Mouse (Mus musculus): ENCODE data around the gene Rph3al. TPM values are rescaled to one million over a fixed set of nuclear protein-coding genes. Genes with fewer than 3 reads are reported as not detected.

Gene Rph3al
- polyA plus RNA-seq, 1 experiment: 12.6 TPM

DNA sequence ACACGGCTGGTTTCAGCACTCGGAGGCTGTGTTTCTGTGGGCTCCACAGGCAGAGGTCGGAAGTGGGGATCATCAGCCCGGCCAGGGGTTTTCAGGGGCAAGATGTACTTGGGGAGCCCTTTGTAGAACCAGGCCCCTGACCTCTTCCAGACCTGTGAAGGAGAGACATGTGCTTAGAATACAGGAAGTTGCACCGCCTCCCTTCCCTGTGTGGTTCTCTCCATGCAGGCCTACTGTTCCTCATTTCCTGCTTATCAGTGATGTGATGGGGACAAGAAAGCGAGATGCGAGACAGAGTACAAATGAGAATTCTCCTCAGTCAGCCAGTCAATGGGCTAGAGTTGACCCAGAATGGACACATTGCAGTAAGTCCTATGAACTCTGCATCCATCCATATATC is 83.9 kb downstream of the Rph3al start:
- Histone ChIP-seq H3K27ac (ENCODE audit: insufficient read depth, low read depth, low read length) (no peak overlapping the region), H3K4me1 (ENCODE audit: control insufficient read depth, insufficient read depth, low read length) (no peaks in the 10 kb centered on the region), H3K4me3 (ENCODE audit: insufficient read depth, low read depth, low read length) (no peak overlapping the region), H3K27me3 (replicated peaks; ENCODE audit: control insufficient read depth, insufficient read depth, low read length) (no peaks in the 10 kb centered on the region), H3K36me3 (ENCODE audit: control insufficient read depth, insufficient read depth, low read length) (no peaks in the 10 kb centered on the region)
- 84% methylated on average over 7 of the region's 7 CpGs for WGBS
- no peak for TF ChIP-seq CTCF (conservative IDR thresholded peaks at IDR 0.05; ENCODE audit: insufficient read depth, insufficient read length, low read depth, low read length)
- no peak for DNase-seq

DNA sequence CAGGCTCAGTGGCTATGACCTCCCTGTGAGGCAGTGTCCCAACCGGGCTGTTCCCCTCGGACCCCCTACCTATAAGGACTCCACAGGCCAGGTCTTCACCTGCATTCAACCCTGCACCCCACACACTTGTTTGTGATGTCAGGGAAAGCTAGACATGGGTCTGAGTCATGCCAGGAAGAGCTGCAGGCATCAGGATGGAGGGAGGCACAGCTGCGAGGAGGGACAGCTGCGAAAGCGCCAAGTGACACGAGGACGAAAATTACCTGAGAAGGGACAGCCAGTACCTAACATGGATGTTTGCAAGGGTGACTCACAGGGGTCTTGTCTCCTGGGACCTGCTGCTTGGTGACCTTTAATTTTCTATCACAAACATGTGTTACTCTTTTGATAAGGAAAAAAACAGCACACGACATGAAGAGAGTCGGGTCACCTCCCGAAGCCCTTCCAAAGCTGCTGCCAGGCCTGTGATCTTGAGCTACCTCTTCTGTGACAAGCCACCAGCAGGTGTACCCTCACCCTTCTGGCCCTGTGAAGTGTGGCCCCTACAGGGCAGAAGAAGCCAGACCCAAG is 85.1 kb downstream of the Rph3al start:
- Histone ChIP-seq H3K4me3 (ENCODE audit: insufficient read depth, low read depth, low read length) (no peak overlapping the region), H3K27ac (ENCODE audit: insufficient read depth, low read depth, low read length) (no peak overlapping the region), H3K4me1 (ENCODE audit: control insufficient read depth, insufficient read depth, low read length) (no peaks in the 10 kb centered on the region), H3K27me3 (replicated peaks; ENCODE audit: control insufficient read depth, insufficient read depth, low read length) (no peaks in the 10 kb centered on the region), H3K36me3 (ENCODE audit: control insufficient read depth, insufficient read depth, low read length) (no peaks in the 10 kb centered on the region)
- DNase-seq: no peak
- 91% methylated on average over 10 of the region's 10 CpGs for WGBS
- TF ChIP-seq CTCF (conservative IDR thresholded peaks at IDR 0.05; ENCODE audit: insufficient read depth, insufficient read length, low read depth, low read length): no peak
- no peak for TF ChIP-seq POLR2A (IDR thresholded peaks at IDR 0.05; ENCODE audit: low read depth, low read length)

DNA sequence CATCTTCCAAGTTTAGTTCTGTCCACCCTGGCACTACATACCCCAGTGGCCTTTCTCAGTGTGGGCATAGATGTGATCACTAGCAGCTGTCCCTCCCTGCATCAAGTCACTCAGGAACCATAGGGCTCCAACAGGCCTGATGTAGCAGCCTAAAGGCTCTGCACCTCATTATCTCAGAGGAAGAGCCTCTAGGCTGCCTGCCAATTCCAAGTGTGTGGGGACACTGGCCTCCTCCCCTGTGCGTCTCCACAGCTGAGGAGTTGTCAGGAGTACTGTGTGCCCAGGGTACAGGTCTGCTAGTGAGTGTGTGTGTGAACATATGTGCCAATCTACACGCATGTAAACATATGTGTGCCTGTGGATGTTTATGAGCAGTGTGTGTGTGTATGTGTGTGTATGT is 85.7 kb downstream of the Rph3al start:
- WGBS: 79% methylated on average over 2 of the region's 2 CpGs

DNA sequence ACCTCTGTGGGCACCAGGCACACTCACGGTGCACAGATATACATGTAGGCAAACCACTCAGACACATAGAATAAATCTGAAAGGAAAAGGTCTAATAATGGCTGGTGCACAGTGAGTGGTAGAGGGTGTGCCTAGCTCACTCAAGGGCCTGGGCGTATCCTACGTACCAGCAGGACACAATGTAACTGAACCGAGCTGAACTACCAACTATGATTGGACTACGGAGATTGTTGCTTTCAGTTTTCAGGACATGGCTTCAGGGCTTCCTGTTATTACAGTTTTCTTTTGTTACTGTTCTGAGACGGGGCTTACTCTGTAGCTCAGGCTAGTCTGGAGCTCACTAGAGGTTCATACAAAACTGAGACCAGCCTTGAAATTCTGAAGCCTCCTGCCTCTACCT is 88.7 kb downstream of the Rph3al start:
- TF ChIP-seq CTCF (conservative IDR thresholded peaks at IDR 0.05; ENCODE audit: insufficient read depth, insufficient read length, low read depth, low read length) (no peak), POLR2A (IDR thresholded peaks at IDR 0.05; ENCODE audit: low read depth, low read length) (no peak)

More for the DNA sequence above, 85.7 kb downstream of the Rph3al start:
- peak; percentile 11 for DNase-seq
- Histone ChIP-seq H3K27me3 (replicated peaks; ENCODE audit: control insufficient read depth, insufficient read depth, low read length) (no peaks in the 10 kb centered on the region), H3K4me1 (ENCODE audit: control insufficient read depth, insufficient read depth, low read length) (no peaks in the 10 kb centered on the region), H3K27ac (ENCODE audit: insufficient read depth, low read depth, low read length) (no peak overlapping the region), H3K36me3 (ENCODE audit: control insufficient read depth, insufficient read depth, low read length) (no peaks in the 10 kb centered on the region), H3K4me3 (ENCODE audit: insufficient read depth, low read depth, low read length) (no peak overlapping the region)
- TF ChIP-seq POLR2A (IDR thresholded peaks at IDR 0.05; ENCODE audit: low read depth, low read length): no peak

DNA sequence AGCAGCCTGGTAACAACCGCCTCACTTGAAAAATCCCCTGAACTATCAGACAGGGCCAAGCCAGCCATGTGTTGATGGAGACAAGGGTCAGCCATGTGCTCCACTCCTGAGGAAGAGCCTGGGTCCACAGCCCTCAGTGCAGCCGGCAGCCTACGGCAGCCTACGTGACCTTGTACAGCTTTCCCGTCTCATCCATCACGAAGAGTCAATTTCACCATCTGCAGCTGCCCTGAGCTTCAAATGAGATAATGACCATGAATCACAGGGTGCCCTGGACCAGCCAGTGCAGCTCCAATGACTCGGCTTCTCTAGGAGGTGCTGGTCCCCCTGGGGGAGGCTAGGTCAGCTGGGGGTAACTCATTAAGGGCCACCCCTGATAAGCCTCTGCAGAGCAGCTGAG is 91.6 kb downstream of the Rph3al start:
- TF ChIP-seq POLR2A (IDR thresholded peaks at IDR 0.05; ENCODE audit: low read depth, low read length) (no peak), CTCF (conservative IDR thresholded peaks at IDR 0.05; ENCODE audit: insufficient read depth, insufficient read length, low read depth, low read length) (no peak)
- H3K36me3 ChIP-seq (ENCODE audit: control insufficient read depth, insufficient read depth, low read length): no peaks in the 10 kb centered on the region
- no peak for DNase-seq
- no peak overlapping the region for H3K27ac ChIP-seq (ENCODE audit: insufficient read depth, low read depth, low read length)
- H3K4me3 ChIP-seq (ENCODE audit: insufficient read depth, low read depth, low read length): no peak overlapping the region
- 85% methylated on average over 7 of the region's 7 CpGs for WGBS
- H3K4me1 ChIP-seq (ENCODE audit: control insufficient read depth, insufficient read depth, low read length): no peaks in the 10 kb centered on the region
- no peaks in the 10 kb centered on the region for H3K27me3 ChIP-seq (replicated peaks; ENCODE audit: control insufficient read depth, insufficient read depth, low read length)

More for the DNA sequence above, 88.7 kb downstream of the Rph3al start:
- no peaks in the 10 kb centered on the region for H3K36me3 ChIP-seq (ENCODE audit: control insufficient read depth, insufficient read depth, low read length)
- no peak for DNase-seq
- WGBS: 77% methylated on average over 6 of the region's 6 CpGs
- H3K4me3 ChIP-seq (ENCODE audit: insufficient read depth, low read depth, low read length): no peak overlapping the region
- no peaks in the 10 kb centered on the region for H3K27me3 ChIP-seq (replicated peaks; ENCODE audit: control insufficient read depth, insufficient read depth, low read length)
- H3K4me1 ChIP-seq (ENCODE audit: control insufficient read depth, insufficient read depth, low read length): no peaks in the 10 kb centered on the region
- H3K27ac ChIP-seq (ENCODE audit: insufficient read depth, low read depth, low read length): no peak overlapping the region

DNA sequence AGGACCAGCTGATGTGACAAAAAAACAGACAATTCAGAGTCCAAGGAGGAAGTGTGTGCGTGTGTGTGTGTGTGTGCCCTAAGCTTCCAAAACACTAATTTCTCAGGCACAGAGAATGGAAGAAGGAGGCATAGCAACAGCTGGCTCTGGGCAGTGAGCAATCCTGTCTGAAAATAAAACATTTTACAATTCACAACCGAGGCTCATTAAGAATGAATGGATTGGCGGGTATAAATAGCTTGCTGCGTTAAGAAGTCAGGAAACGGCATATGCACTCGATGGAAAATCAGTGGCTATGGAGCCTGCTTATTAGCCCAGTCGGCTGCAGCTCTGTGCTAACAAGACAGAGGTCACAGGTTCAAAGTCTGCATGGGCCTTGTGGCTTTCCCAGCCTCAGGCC is 92.6 kb downstream of the Rph3al start:
- no peaks in the 10 kb centered on the region for H3K36me3 ChIP-seq (ENCODE audit: control insufficient read depth, insufficient read depth, low read length)
- TF ChIP-seq POLR2A (IDR thresholded peaks at IDR 0.05; ENCODE audit: low read depth, low read length): no peak
- H3K27me3 ChIP-seq (replicated peaks; ENCODE audit: control insufficient read depth, insufficient read depth, low read length): no peaks in the 10 kb centered on the region
- no peak overlapping the region for H3K4me3 ChIP-seq (ENCODE audit: insufficient read depth, low read depth, low read length)
- H3K27ac ChIP-seq (ENCODE audit: insufficient read depth, low read depth, low read length): no peak overlapping the region
- 56% methylated on average over 7 of the region's 7 CpGs for WGBS
- no peaks in the 10 kb centered on the region for H3K4me1 ChIP-seq (ENCODE audit: control insufficient read depth, insufficient read depth, low read length)
- no peak for DNase-seq

DNA sequence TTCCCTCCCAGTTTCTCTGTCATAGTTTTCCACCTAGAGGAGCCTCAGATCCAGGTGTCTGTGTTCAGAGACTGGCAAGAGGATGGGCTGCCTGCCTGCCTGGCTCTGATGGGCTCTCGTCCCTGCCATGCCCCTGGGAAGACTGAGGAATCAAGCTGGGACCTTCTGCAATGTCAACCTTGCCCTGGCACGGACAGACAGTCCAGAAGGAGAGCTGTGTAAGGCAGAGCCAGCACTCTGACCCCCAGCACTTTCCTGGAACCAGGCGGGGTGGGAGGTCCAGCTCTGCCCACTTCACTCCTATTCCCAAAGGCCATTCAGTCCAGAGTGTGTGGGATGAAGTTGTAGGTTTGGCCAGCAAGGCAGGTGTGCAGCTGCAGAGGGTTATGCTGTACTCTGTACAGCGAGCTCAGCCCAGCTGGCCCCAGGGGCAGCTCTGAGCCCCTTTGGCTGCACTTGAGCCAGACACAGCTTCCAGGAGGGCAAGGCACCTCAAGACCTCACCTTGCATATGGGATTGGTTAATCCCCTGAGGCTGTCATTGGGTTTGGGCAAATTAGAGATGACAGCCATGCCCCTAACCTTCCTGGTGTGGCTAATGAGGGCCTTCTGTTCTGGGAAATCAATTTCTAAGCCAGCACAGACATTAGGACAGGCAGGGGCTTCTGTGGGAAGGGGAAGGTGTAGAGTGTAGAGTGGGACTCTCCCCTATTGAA is 95.2 kb downstream of the Rph3al start:
- H3K4me1 ChIP-seq (ENCODE audit: control insufficient read depth, insufficient read depth, low read length): no peaks in the 10 kb centered on the region
- WGBS: 86% methylated on average over 4 of the region's 4 CpGs

More for the DNA sequence above, 95.2 kb downstream of the Rph3al start:
- DNase-seq: peak; percentile 53
- TF ChIP-seq POLR2A (IDR thresholded peaks at IDR 0.05; ENCODE audit: low read depth, low read length): no peak
- TF ChIP-seq CTCF (conservative IDR thresholded peaks at IDR 0.05; ENCODE audit: insufficient read depth, insufficient read length, low read depth, low read length): no peak
- Histone ChIP-seq H3K27me3 (replicated peaks; ENCODE audit: control insufficient read depth, insufficient read depth, low read length) (no peaks in the 10 kb centered on the region), H3K27ac (ENCODE audit: insufficient read depth, low read depth, low read length) (no peak overlapping the region), H3K36me3 (ENCODE audit: control insufficient read depth, insufficient read depth, low read length) (no peaks in the 10 kb centered on the region), H3K4me3 (ENCODE audit: insufficient read depth, low read depth, low read length) (no peak overlapping the region)
